Mouse (Mus musculus): ENCODE measurements around the gene Casc4. TPM values are rescaled to one million over a fixed set of nuclear protein-coding genes. Genes with fewer than 3 reads are reported as not detected.
A peak's percentile ranks its signal among the peaks of the same experiment; 100 is the strongest.

Gene Casc4
- total RNA-seq (2021) (10 to 100 TPM in 1 of 2 experiments, 1 to 10 TPM in 1; 7.8 to 10.8 TPM), polyA plus RNA-seq (2012; rRNA removed) (2.9 and 3.3 TPM in 2 replicates)
- long read RNA-seq, full-length matches to known transcripts: 3 of 3 reads
- long read RNA-seq, partial matches to known transcripts: 0 of 3 reads
- long read RNA-seq, other reads (novel, unspliced or antisense): 0 of 3 reads

DNA sequence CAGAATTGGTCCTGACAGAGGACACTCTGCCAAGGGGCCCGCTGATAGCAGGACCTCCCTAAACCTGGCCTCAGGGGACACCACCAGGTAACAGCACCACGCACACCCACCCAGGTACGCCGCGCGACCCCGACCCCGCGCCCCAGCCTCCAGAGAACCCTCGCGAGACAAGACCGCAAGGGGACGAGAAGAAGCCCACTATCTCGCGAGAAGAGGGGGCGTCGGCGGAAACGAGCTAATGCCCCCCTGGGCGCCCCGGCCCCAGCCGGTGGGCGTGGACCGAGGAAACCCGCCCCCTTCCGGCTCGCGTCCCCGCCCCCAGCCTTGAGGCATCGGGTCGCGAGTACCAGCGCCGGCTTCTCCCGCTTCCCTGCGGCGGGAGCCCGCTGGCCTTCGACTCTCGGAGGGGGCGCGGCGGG is at the start of gene Casc4:
Gene Casc4, plus strand, starts transcription at position 339 of the 419 bp plus-strand sequence.
- intact Hi-C loops (cut with DNase I): no loop called here
- no peak within 1 kb of the TSS; the same call in 1 of the 2 replicates for H3K27ac ChIP-seq
- H3K79me2 ChIP-seq (replicated peaks; ENCODE audit: control insufficient read depth, insufficient read depth, low read length): no peaks in the 10 kb centered on the region
- no peak for TF ChIP-seq CTCF (IDR thresholded peaks at IDR 0.05)
- TF ChIP-seq POLR2A (IDR thresholded peaks at IDR 0.05; ENCODE audit: insufficient read depth, low read depth, low read length): no peak
- no peak for TF ChIP-seq EP300 (IDR thresholded peaks at IDR 0.05; ENCODE audit: insufficient read depth, low read depth, low read length)
- peaks cover 2% of the 10 kb centered on the region for H3K4me1 ChIP-seq (ENCODE audit: control insufficient read depth, insufficient read depth, low read length)
- H3K9ac ChIP-seq (ENCODE audit: low read depth, low read length): peak within 1 kb of the TSS; percentile 83
- DNase-seq: peak; percentile 82 to 86
- WGBS: 0% methylated on average over 43 of the region's 43 CpGs
- peak within 1 kb of the TSS; percentile 77 for H3K4me3 ChIP-seq
- no peaks in the 10 kb centered on the region for H3K36me3 ChIP-seq (ENCODE audit: control insufficient read depth, insufficient read depth, low read length)
- H3K27me3 ChIP-seq (ENCODE audit: control insufficient read depth, insufficient read depth, low read length): no peaks in the 10 kb centered on the region

- intact Hi-C loops (cut with DNase I): no loop called here
- Histone ChIP-seq H3K27ac (no peak overlapping the region), H3K9ac (ENCODE audit: low read depth, low read length) (no peak overlapping the region), H3K79me2 (replicated peaks; ENCODE audit: control insufficient read depth, insufficient read depth, low read length) (no peaks in the 10 kb centered on the region), H3K27me3 (ENCODE audit: control insufficient read depth, insufficient read depth, low read length) (0 out of 2 replicates have a peak, but pooled peaks cover under 1% of the 10 kb centered on the region), H3K36me3 (ENCODE audit: control insufficient read depth, insufficient read depth, low read length) (no peaks in the 10 kb centered on the region), H3K4me3 (no peak overlapping the region), H3K4me1 (ENCODE audit: control insufficient read depth, insufficient read depth, low read length) (no peaks in the 10 kb centered on the region)
- 75% methylated on average over 7 of the region's 7 CpGs for WGBS
- no peak for DNase-seq
- TF ChIP-seq CTCF (IDR thresholded peaks at IDR 0.05) (no peak), EP300 (IDR thresholded peaks at IDR 0.05; ENCODE audit: insufficient read depth, low read depth, low read length) (no peak), POLR2A (IDR thresholded peaks at IDR 0.05; ENCODE audit: insufficient read depth, low read depth, low read length) (no peak)
These were observed 45.0 kb upstream of the Casc4 start for GRCm38 (mm10) chr2:121821787-121822186.

- intact Hi-C loops (cut with DNase I): no loop called here
- Histone ChIP-seq H3K27ac (no peak overlapping the region), H3K79me2 (replicated peaks; ENCODE audit: control insufficient read depth, insufficient read depth, low read length) (no peaks in the 10 kb centered on the region), H3K36me3 (ENCODE audit: control insufficient read depth, insufficient read depth, low read length) (no peaks in the 10 kb centered on the region), H3K4me3 (no peak overlapping the region), H3K27me3 (ENCODE audit: control insufficient read depth, insufficient read depth, low read length) (0 out of 2 replicates have a peak, but pooled peaks cover 1% of the 10 kb centered on the region), H3K4me1 (ENCODE audit: control insufficient read depth, insufficient read depth, low read length) (no peaks in the 10 kb centered on the region), H3K9ac (ENCODE audit: low read depth, low read length) (no peak overlapping the region)
- TF ChIP-seq CTCF (IDR thresholded peaks at IDR 0.05): no peak
- TF ChIP-seq POLR2A (IDR thresholded peaks at IDR 0.05; ENCODE audit: insufficient read depth, low read depth, low read length): no peak
- no peak for TF ChIP-seq EP300 (IDR thresholded peaks at IDR 0.05; ENCODE audit: insufficient read depth, low read depth, low read length)
- WGBS: 42% methylated on average over 5 of the region's 5 CpGs
- no peak for DNase-seq
These were observed 42.1 kb upstream of the Casc4 start for GRCm38 (mm10) chr2:121824653-121825052.

- Histone ChIP-seq H3K27me3 (ENCODE audit: control insufficient read depth, insufficient read depth, low read length) (0 out of 2 replicates have a peak, but pooled peaks cover 1% of the 10 kb centered on the region), H3K4me3 (no peak overlapping the region), H3K36me3 (ENCODE audit: control insufficient read depth, insufficient read depth, low read length) (no peaks in the 10 kb centered on the region), H3K27ac (no peak overlapping the region), H3K9ac (ENCODE audit: low read depth, low read length) (no peak overlapping the region), H3K79me2 (replicated peaks; ENCODE audit: control insufficient read depth, insufficient read depth, low read length) (no peaks in the 10 kb centered on the region), H3K4me1 (ENCODE audit: control insufficient read depth, insufficient read depth, low read length) (no peaks in the 10 kb centered on the region)
- WGBS: 72% methylated on average over 2 of the region's 2 CpGs
- no peak for DNase-seq
- TF ChIP-seq EP300 (IDR thresholded peaks at IDR 0.05; ENCODE audit: insufficient read depth, low read depth, low read length) (no peak), CTCF (IDR thresholded peaks at IDR 0.05) (no peak), POLR2A (IDR thresholded peaks at IDR 0.05; ENCODE audit: insufficient read depth, low read depth, low read length) (no peak)
- intact Hi-C loops (cut with DNase I): no loop called here
These were observed 40.6 kb upstream of the Casc4 start for GRCm38 (mm10) chr2:121826189-121826588.

GRCm38 (mm10) chr2:121828411-121828810 is 38.4 kb upstream of the Casc4 start:
- Histone ChIP-seq H3K9ac (ENCODE audit: low read depth, low read length) (no peak overlapping the region), H3K4me3 (no peak overlapping the region), H3K79me2 (replicated peaks; ENCODE audit: control insufficient read depth, insufficient read depth, low read length) (no peaks in the 10 kb centered on the region), H3K27ac (no peak overlapping the region), H3K36me3 (ENCODE audit: control insufficient read depth, insufficient read depth, low read length) (no peaks in the 10 kb centered on the region), H3K27me3 (ENCODE audit: control insufficient read depth, insufficient read depth, low read length) (0 out of 2 replicates have a peak, but pooled peaks cover 1% of the 10 kb centered on the region), H3K4me1 (ENCODE audit: control insufficient read depth, insufficient read depth, low read length) (0 out of 2 replicates have a peak, but pooled peaks cover 1% of the 10 kb centered on the region)
- 73% methylated on average over 3 of the region's 3 CpGs for WGBS
- DNase-seq: no peak
- TF ChIP-seq POLR2A (IDR thresholded peaks at IDR 0.05; ENCODE audit: insufficient read depth, low read depth, low read length) (no peak), EP300 (IDR thresholded peaks at IDR 0.05; ENCODE audit: insufficient read depth, low read depth, low read length) (no peak), CTCF (IDR thresholded peaks at IDR 0.05) (no peak)
- intact Hi-C loops (cut with DNase I): no loop called here

DNA sequence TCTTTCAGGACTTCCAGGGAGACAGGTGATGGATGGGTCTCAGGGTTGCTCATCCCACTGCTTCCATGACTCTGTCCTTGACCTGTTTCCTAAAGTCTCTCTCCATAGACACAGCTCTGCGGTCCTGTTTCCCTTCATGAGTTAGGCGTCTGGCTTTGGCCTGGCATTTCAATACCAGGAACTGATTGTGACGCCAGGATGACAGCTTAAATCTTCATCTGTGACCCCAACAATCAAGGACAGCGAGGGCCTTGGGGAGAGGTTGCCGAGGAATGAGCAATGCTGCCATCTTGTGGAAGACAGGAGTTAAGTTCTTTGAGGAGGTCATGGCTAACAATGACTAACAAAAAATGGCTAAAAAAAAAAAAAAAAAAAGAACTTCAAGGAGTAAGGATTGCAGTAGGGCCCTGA is 34.3 kb upstream of the Casc4 start:
- H3K79me2 ChIP-seq (replicated peaks; ENCODE audit: control insufficient read depth, insufficient read depth, low read length): no peaks in the 10 kb centered on the region
- no peak overlapping the region for H3K9ac ChIP-seq (ENCODE audit: low read depth, low read length)
- no peaks in the 10 kb centered on the region for H3K27me3 ChIP-seq (ENCODE audit: control insufficient read depth, insufficient read depth, low read length)
- H3K4me3 ChIP-seq: no peak overlapping the region
- no peaks in the 10 kb centered on the region for H3K36me3 ChIP-seq (ENCODE audit: control insufficient read depth, insufficient read depth, low read length)
- no peak overlapping the region for H3K27ac ChIP-seq
- intact Hi-C loops (cut with DNase I): loop anchor here (1.0 to 5.0 kb wide), 3 partner anchors 135 to 261 kb away; no protein-coding TSS in a partner anchor
- DNase-seq: peak; percentile 26 to 33
- H3K4me1 ChIP-seq (ENCODE audit: control insufficient read depth, insufficient read depth, low read length): 0 out of 2 replicates have a peak, but pooled peaks cover 1% of the 10 kb centered on the region
- 3% methylated on average over 5 of the region's 5 CpGs for WGBS
- TF ChIP-seq CTCF (IDR thresholded peaks at IDR 0.05) (peak; percentile 79), EP300 (IDR thresholded peaks at IDR 0.05; ENCODE audit: insufficient read depth, low read depth, low read length) (0 out of 2 replicates have a peak, but pooled peaks have one; percentile 38), POLR2A (IDR thresholded peaks at IDR 0.05; ENCODE audit: insufficient read depth, low read depth, low read length) (no peak)
